Mouse (Mus musculus) liver, embryonic 16.5 days (tissue): ENCODE measurements at regions not wholly inside any gene's neighbourhood (a gene's known extent, or its start where the extent isn't known, plus 50 kb on each side); places are given as distances from the start of the nearest gene placed in this dataset.

Experiments used
- ATAC-seq: fragments of 200-750 bp; cut with Nextera tagmentation; 2 replicates; pipeline ENCODE4 v1.8.0; 2017; ENCODE audit warnings: low read depth, mild to moderate bottlenecking, moderate number of reproducible peaks, moderate library complexity
- H3K27ac ChIP-seq: fragments of 300-500 bp; sonication (generic); 2 replicates; pipeline ENCODE4 v1.5.1; 2014; ENCODE audit warnings: mild to moderate bottlenecking, low read length
- H3K27me3 ChIP-seq: fragments of 300-500 bp; sonication (generic); 2 replicates; pipeline ENCODE4 v1.6.1; 2014; ENCODE audit warnings: low read depth, low read length, mixed read lengths; ENCODE audit not compliant: control insufficient read depth, insufficient read depth
- H3K36me3 ChIP-seq: fragments of 300-500 bp; sonication (generic); 2 replicates; pipeline ENCODE4 v1.6.1; 2014; ENCODE audit warnings: mild to moderate bottlenecking; ENCODE audit not compliant: control insufficient read depth, insufficient read depth
- H3K4me1 ChIP-seq: fragments of 300-500 bp; sonication (generic); 2 replicates; pipeline ENCODE4 v1.6.1; 2014; ENCODE audit warnings: low read depth, low read length, mixed read lengths; ENCODE audit not compliant: control insufficient read depth
- H3K4me2 ChIP-seq: fragments of 300-500 bp; sonication (generic); 2 replicates; pipeline ENCODE4 v1.6.1; 2014; ENCODE audit warnings: low read depth, low read length, mixed read lengths
- H3K4me3 ChIP-seq: fragments of 300-500 bp; sonication (generic); 2 replicates; pipeline ENCODE4 v1.5.1; 2014; ENCODE audit warnings: low read depth, mild to moderate bottlenecking, low read length
- H3K9ac ChIP-seq: fragments of 300-500 bp; sonication (generic); 2 replicates; pipeline ENCODE4 v1.6.1; 2014; ENCODE audit warnings: low read depth, low read length
- H3K9me3 ChIP-seq: fragments of 300-500 bp; sonication (generic); replicated peaks from 2 replicates; pipeline ENCODE4 v1.6.1; 2016; ENCODE audit warnings: low read length; ENCODE audit not compliant: control insufficient read depth
- WGBS: fragments of 180-500 bp; shearing (Covaris S2); extraction: QIAGEN DNeasy Blood & Tissue Kit; methylation state at CpG from one replicate; pipeline ENCODE4 v1.1.7; 2014; ENCODE audit not compliant: insufficient replicate concordance; 5-methylcytosine and 5-hydroxymethylcytosine counted together

GRCm38 (mm10) chr9:113438394-113438793 is 269.7 kb downstream of the Pdcd6ip start:
- H3K27ac ChIP-seq: no peak overlapping the region
- H3K4me3 ChIP-seq: no peak overlapping the region
- no peak overlapping the region for H3K9ac ChIP-seq
- no peak overlapping the region for H3K4me2 ChIP-seq
- ATAC-seq: no peak
- 56% methylated on average over 7 of the region's 7 CpGs for whole genome bisulfite sequencing
- H3K4me1 ChIP-seq: no peaks in the 10 kb centered on the region
- no peaks in the 10 kb centered on the region for H3K36me3 ChIP-seq
- H3K27me3 ChIP-seq: no peaks in the 10 kb centered on the region
- H3K9me3 ChIP-seq: no peaks in the 10 kb centered on the region

- no peak overlapping the region for H3K9ac ChIP-seq
- no peak for ATAC-seq
- H3K4me1 ChIP-seq: no peaks in the 10 kb centered on the region
- H3K36me3 ChIP-seq: no peaks in the 10 kb centered on the region
- H3K9me3 ChIP-seq: no peaks in the 10 kb centered on the region
- no peak overlapping the region for H3K4me3 ChIP-seq
- no peak overlapping the region for H3K4me2 ChIP-seq
- no peaks in the 10 kb centered on the region for H3K27me3 ChIP-seq
- H3K27ac ChIP-seq: no peak overlapping the region
Observed at GRCm38 (mm10) chr9:113435921-113436320, 272.1 kb downstream of the Pdcd6ip start.

- WGBS: 54% methylated on average over 4 of the region's 4 CpGs
- H3K9me3 ChIP-seq: no peaks in the 10 kb centered on the region
- no peaks in the 10 kb centered on the region for H3K36me3 ChIP-seq
- H3K4me1 ChIP-seq: no peaks in the 10 kb centered on the region
- H3K9ac ChIP-seq: no peak overlapping the region
- ATAC-seq: no peak
- no peak overlapping the region for H3K4me3 ChIP-seq
- H3K27ac ChIP-seq: no peak overlapping the region
- H3K27me3 ChIP-seq: no peaks in the 10 kb centered on the region
- no peak overlapping the region for H3K4me2 ChIP-seq
Observed at GRCm38 (mm10) chr9:113433424-113433823, 274.6 kb downstream of the Pdcd6ip start.

GRCm38 (mm10) chr9:113432601-113433179 is 275.4 kb downstream of the Pdcd6ip start:
- H3K4me2 ChIP-seq: no peak overlapping the region
- ATAC-seq: no peak

GRCm38 (mm10) chr9:113430411-113430810 is 277.6 kb downstream of the Pdcd6ip start:
- no peak for ATAC-seq

More at GRCm38 (mm10) chr9:113432601-113433179, 275.4 kb downstream of the Pdcd6ip start:
- Histone ChIP-seq H3K9ac (no peak overlapping the region), H3K4me1 (no peaks in the 10 kb centered on the region), H3K36me3 (no peaks in the 10 kb centered on the region), H3K27ac (no peak overlapping the region), H3K27me3 (no peaks in the 10 kb centered on the region), H3K9me3 (no peaks in the 10 kb centered on the region), H3K4me3 (no peak overlapping the region)
- 60% methylated on average over 9 of the region's 9 CpGs for WGBS

GRCm38 (mm10) chr9:113427281-113427680 is 280.8 kb downstream of the Pdcd6ip start:
- no peaks in the 10 kb centered on the region for H3K36me3 ChIP-seq
- no peaks in the 10 kb centered on the region for H3K9me3 ChIP-seq
- H3K4me1 ChIP-seq: no peaks in the 10 kb centered on the region
- ATAC-seq: no peak
- H3K4me2 ChIP-seq: no peak overlapping the region
- H3K27ac ChIP-seq: no peak overlapping the region
- no peak overlapping the region for H3K4me3 ChIP-seq
- 55% methylated on average over 4 of the region's 4 CpGs for WGBS
- H3K27me3 ChIP-seq: no peaks in the 10 kb centered on the region
- no peak overlapping the region for H3K9ac ChIP-seq

More at GRCm38 (mm10) chr9:113430411-113430810, 277.6 kb downstream of the Pdcd6ip start:
- H3K27me3 ChIP-seq: no peaks in the 10 kb centered on the region
- H3K36me3 ChIP-seq: no peaks in the 10 kb centered on the region
- H3K27ac ChIP-seq: no peak overlapping the region
- no peak overlapping the region for H3K4me3 ChIP-seq
- H3K4me2 ChIP-seq: no peak overlapping the region
- H3K9me3 ChIP-seq: no peaks in the 10 kb centered on the region
- WGBS: 43% methylated on average over 4 of the region's 4 CpGs
- no peak overlapping the region for H3K9ac ChIP-seq
- H3K4me1 ChIP-seq: no peaks in the 10 kb centered on the region

GRCm38 (mm10) chr9:113426324-113426723 is 281.7 kb downstream of the Pdcd6ip start:
- no peaks in the 10 kb centered on the region for H3K9me3 ChIP-seq
- H3K4me1 ChIP-seq: no peaks in the 10 kb centered on the region
- no peak overlapping the region for H3K4me3 ChIP-seq
- ATAC-seq: no peak
- H3K27me3 ChIP-seq: no peaks in the 10 kb centered on the region
- 74% methylated on average over 15 of the region's 15 CpGs for WGBS
- H3K27ac ChIP-seq: no peak overlapping the region
- no peaks in the 10 kb centered on the region for H3K36me3 ChIP-seq
- H3K9ac ChIP-seq: no peak overlapping the region
- no peak overlapping the region for H3K4me2 ChIP-seq

GRCm38 (mm10) chr9:113421645-113422044 is 286.4 kb downstream of the Pdcd6ip start:
- H3K9me3 ChIP-seq: no peaks in the 10 kb centered on the region

GRCm38 (mm10) chr9:113421121-113421520 is 286.9 kb downstream of the Pdcd6ip start:
- Histone ChIP-seq H3K9me3 (no peaks in the 10 kb centered on the region), H3K9ac (no peak overlapping the region), H3K4me3 (no peak overlapping the region), H3K4me2 (no peak overlapping the region), H3K36me3 (no peaks in the 10 kb centered on the region), H3K27ac (no peak overlapping the region), H3K4me1 (no peaks in the 10 kb centered on the region), H3K27me3 (no peaks in the 10 kb centered on the region)
- ATAC-seq: no peak
- WGBS: 72% methylated on average over 7 of the region's 7 CpGs

More at GRCm38 (mm10) chr9:113421645-113422044, 286.4 kb downstream of the Pdcd6ip start:
- Histone ChIP-seq H3K9ac (no peak overlapping the region), H3K4me3 (no peak overlapping the region), H3K27me3 (no peaks in the 10 kb centered on the region), H3K36me3 (no peaks in the 10 kb centered on the region), H3K4me1 (no peaks in the 10 kb centered on the region), H3K27ac (no peak overlapping the region), H3K4me2 (no peak overlapping the region)
- ATAC-seq: no peak
